Mouse (Mus musculus): Measurements from ENCODE around the gene Crebrf. TPM values are rescaled to one million over a fixed set of nuclear protein-coding genes. Genes with fewer than 3 reads are reported as not detected.

The Crebrf gene
- total and polyA plus RNA-seq, 3 experiments = 1.3 to 3.8 TPM; not detected in 1

DNA sequence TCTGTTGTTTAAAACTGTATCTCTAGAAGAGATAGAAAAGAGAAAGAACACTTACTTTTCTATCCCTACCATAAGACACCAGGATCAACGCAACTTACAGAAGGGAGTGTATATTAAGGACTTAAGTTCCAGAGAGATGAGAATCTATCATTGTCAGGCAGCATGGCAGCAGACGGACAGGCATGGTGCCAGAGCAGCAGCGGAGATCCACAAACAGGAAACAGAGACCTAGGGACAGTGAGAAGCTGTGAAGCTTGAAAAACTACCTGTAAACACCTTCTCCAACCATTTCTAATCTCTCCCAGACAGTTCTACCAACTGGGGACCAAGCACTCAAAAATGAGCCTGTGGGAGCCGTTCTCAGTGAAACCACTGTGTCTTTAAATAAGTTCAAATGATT, 11.8 kb upstream of the Crebrf start:
- Histone ChIP-seq H3K79me2 (ENCODE audit: control insufficient read depth, insufficient read depth, low read length, poor library complexity) (no peaks in the 10 kb centered on the region), H3K9ac (ENCODE audit: control insufficient read depth, low read depth, low read length, poor library complexity, severe bottlenecking) (no peak overlapping the region), H3K4me1 (ENCODE audit: control insufficient read depth in 1 of 2, insufficient read depth in 2 of 2, low read length in 2 of 2) (peaks cover 4 to 16% of the 10 kb centered on the region in 2 experiments), H3K4me3 (ENCODE audit: control insufficient read depth in 1 of 2, insufficient read depth in 1 of 2, low read depth in 2 of 2, low read length in 2 of 2) (no peak overlapping the region), H3K9me3 (replicated peaks; ENCODE audit: insufficient read depth, low read length) (no peaks in the 10 kb centered on the region), H3K36me3 (ENCODE audit: control insufficient read depth in 1 of 2, insufficient read depth in 2 of 2, low read length in 2 of 2) (peaks cover 10 to 15% of the 10 kb centered on the region in 2 experiments), H3K27me3 (ENCODE audit: control insufficient read depth in 1 of 2, insufficient read depth in 2 of 2, low read length in 2 of 2) (no peaks in the 10 kb centered on the region), H3K27ac (ENCODE audit: control insufficient read depth, low read depth, low read length) (no peak overlapping the region)
- TF ChIP-seq SMC3 (IDR thresholded peaks at IDR 0.05; ENCODE audit: low read depth, low read length) (no peak), POLR2AphosphoS2 (IDR thresholded peaks at IDR 0.05; ENCODE audit: low read length) (peak; percentile 54; the same call in 1 of the 2 replicates), NRF1 (IDR thresholded peaks at IDR 0.05; ENCODE audit: insufficient read depth, low read depth, low read length, poor library complexity, severe bottlenecking) (no peak), MEF2A (IDR thresholded peaks at IDR 0.05; ENCODE audit: extremely low read depth, insufficient replicate concordance, low read depth, low read length, poor library complexity, severe bottlenecking) (no peak), SIN3A (IDR thresholded peaks at IDR 0.05; ENCODE audit: low read length) (0 out of 2 replicates have a peak, but pooled peaks have one; percentile 32), ELF1 (IDR thresholded peaks at IDR 0.05; ENCODE audit: low read depth, low read length) (no peak), HCFC1 (IDR thresholded peaks at IDR 0.05; ENCODE audit: low read depth, low read length) (no peak), POLR2AphosphoS5 (IDR thresholded peaks at IDR 0.05; ENCODE audit: borderline replicate concordance, low read depth, low read length) (no peak), ZMIZ1 (IDR thresholded peaks at IDR 0.05; ENCODE audit: low read depth, low read length) (no peak), GATA1 (IDR thresholded peaks at IDR 0.05; ENCODE audit: low read depth, low read length) (no peak), MYB (IDR thresholded peaks at IDR 0.05; ENCODE audit: low read depth, low read length) (no peak), JUND (IDR thresholded peaks at IDR 0.05; ENCODE audit: low read depth, low read length) (no peak)
- DNase-seq (ENCODE audit: low read depth, low spot score) = no peak

DNA sequence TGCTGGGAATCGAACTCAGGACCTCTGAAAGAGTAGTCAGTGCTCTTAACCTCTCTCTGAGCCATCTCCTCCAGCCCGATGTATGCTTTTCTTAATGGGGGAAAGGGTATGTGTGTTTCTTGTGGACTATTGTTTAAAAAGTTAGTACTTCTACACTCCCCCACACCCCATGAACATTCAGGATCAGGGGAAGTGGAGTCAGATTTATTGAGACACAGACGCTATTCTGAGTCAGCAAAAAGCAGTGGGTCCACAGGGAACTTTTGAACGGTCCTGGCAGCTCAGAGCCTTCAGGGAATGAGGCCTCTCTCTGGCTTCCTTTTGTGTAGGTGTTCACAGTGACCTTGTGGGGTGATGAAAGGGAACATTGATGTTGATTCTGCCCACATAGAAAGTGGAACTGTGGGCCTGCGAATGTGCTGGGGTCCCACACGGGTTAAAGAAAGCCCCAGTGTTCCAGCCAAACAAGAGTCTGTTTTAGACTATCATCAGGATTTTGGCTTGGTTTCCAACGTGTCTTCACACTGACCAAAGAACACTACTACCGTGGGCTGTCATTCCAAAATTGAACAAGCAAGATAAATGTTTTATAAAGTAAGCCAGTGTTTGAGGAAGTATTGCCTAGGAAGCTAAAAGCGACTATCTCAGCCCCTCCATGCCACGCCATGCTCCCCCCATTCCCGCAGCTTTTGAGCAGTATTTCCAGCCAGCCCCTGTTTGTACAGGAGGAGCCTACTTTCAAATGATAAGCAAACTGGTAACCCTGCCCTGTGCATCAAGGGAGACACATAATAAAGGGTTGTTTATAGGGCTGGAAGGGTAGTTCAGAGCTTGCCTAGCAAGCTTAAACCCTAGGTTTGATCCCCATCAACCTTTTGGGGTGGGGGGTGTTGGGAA, 9.7 kb upstream of the Crebrf start:
- H3K4me3 ChIP-seq (ENCODE audit: control insufficient read depth in 1 of 2, insufficient read depth in 1 of 2, low read depth in 2 of 2, low read length in 2 of 2) = peak overlapping the region; percentile 14 to 39
- peaks cover 0 to 34% of the 10 kb centered on the region in 2 experiments; a peak in 2 of 4 replicates for H3K36me3 ChIP-seq (ENCODE audit: control insufficient read depth in 1 of 2, insufficient read depth in 2 of 2, low read length in 2 of 2)
- peak overlapping the region; percentile 12 for H3K9ac ChIP-seq (ENCODE audit: control insufficient read depth, low read depth, low read length, poor library complexity, severe bottlenecking)
- peaks cover 12 to 34% of the 10 kb centered on the region in 2 experiments for H3K4me1 ChIP-seq (ENCODE audit: control insufficient read depth in 1 of 2, insufficient read depth in 2 of 2, low read length in 2 of 2)
- peak; percentile 79 for DNase-seq (ENCODE audit: low read depth, low spot score)
- H3K27me3 ChIP-seq (ENCODE audit: control insufficient read depth in 1 of 2, insufficient read depth in 2 of 2, low read length in 2 of 2) = no peaks in the 10 kb centered on the region
- H3K9me3 ChIP-seq (replicated peaks; ENCODE audit: insufficient read depth, low read length) = no peaks in the 10 kb centered on the region
- no peaks in the 10 kb centered on the region for H3K79me2 ChIP-seq (ENCODE audit: control insufficient read depth, insufficient read depth, low read length, poor library complexity)
- peak overlapping the region; percentile 40 for H3K27ac ChIP-seq (ENCODE audit: control insufficient read depth, low read depth, low read length)
- TF ChIP-seq TAL1 (IDR thresholded peaks at IDR 0.05; ENCODE audit: low read length) (peak; percentile 46), E2F4 (IDR thresholded peaks at IDR 0.05; ENCODE audit: borderline replicate concordance, low read depth, low read length) (no peak), KAT2A (conservative IDR thresholded peaks at IDR 0.05; ENCODE audit: low read depth, low read length) (no peak), ZMIZ1 (IDR thresholded peaks at IDR 0.05; ENCODE audit: low read depth, low read length) (no peak), MYC (IDR thresholded peaks at IDR 0.05; ENCODE audit: low read depth, low read length) (0 out of 2 replicates have a peak, but pooled peaks have one; percentile 41), RCOR1 (IDR thresholded peaks at IDR 0.05; ENCODE audit: low read depth, low read length) (no peak; the same call in 1 of the 2 replicates), GATA1 (IDR thresholded peaks at IDR 0.05; ENCODE audit: low read depth, low read length) (peak; percentile 32; the same call in 1 of the 2 replicates), USF1 (IDR thresholded peaks at IDR 0.05; ENCODE audit: low read depth, low read length) (no peak), GABPA (IDR thresholded peaks at IDR 0.05; ENCODE audit: low read depth, low read length) (no peak), POLR2A (IDR thresholded peaks at IDR 0.05; ENCODE audit: control insufficient read depth in 1 of 2, insufficient read depth in 1 of 2, low read depth in 1 of 2, low read length in 2 of 2, poor library complexity in 1 of 2) (no peak), RAD21 (IDR thresholded peaks at IDR 0.05; ENCODE audit: low read depth, low read length) (no peak), SIN3A (IDR thresholded peaks at IDR 0.05; ENCODE audit: low read length) (peak; percentile 56), CHD2 (IDR thresholded peaks at IDR 0.05; ENCODE audit: low read length) (no peak), ELF1 (IDR thresholded peaks at IDR 0.05; ENCODE audit: low read depth, low read length) (no peak), MAFK (IDR thresholded peaks at IDR 0.05; ENCODE audit: borderline replicate concordance, low read depth, low read length) (peak; percentile 76), ZC3H11A (IDR thresholded peaks at IDR 0.05; ENCODE audit: low read depth, low read length) (no peak), ZKSCAN1 (IDR thresholded peaks at IDR 0.05; ENCODE audit: low read depth, low read length) (no peak), MXI1 (IDR thresholded peaks at IDR 0.05; ENCODE audit: low read depth, low read length) (no peak; the same call in 1 of the 2 replicates), HCFC1 (IDR thresholded peaks at IDR 0.05; ENCODE audit: low read depth, low read length) (0 out of 2 replicates have a peak, but pooled peaks have one; percentile 25), MAZ (IDR thresholded peaks at IDR 0.05; ENCODE audit: low read depth, low read length) (0 out of 2 replicates have a peak, but pooled peaks have one; percentile 36), MEF2A (IDR thresholded peaks at IDR 0.05; ENCODE audit: extremely low read depth, insufficient replicate concordance, low read depth, low read length, poor library complexity, severe bottlenecking) (no peak), MAX (IDR thresholded peaks at IDR 0.05; ENCODE audit: low read length) (no peak; the same call in 1 of the 2 replicates)

All from MEL (cell line).